Mouse (Mus musculus): ENCODE data around the gene Tex36.

Gene Tex36

GRCm38 (mm10) chr7:133537366-133537765 lies 64.6 kb downstream of the Tex36 start:
- in situ Hi-C loops (cut with MboI, MseI), result no loop called here
